Mouse (Mus musculus) limb, embryonic 13.5 days (tissue): ENCODE results near the gene Was. TPM values are rescaled to one million over a fixed set of nuclear protein-coding genes. Genes with fewer than 3 reads are reported as not detected.
"Not testable (repeated sequence)": the region's sequence is repeated elsewhere in the genome, so short reads cannot be mapped to it uniquely, and the experiment has no call there.

Experiments used
- ATAC-seq: fragments of 200-750 bp; cut with Nextera tagmentation; 2 replicates; pipeline ENCODE4 v1.8.0; 2017; ENCODE audit warnings: low read depth, moderate number of reproducible peaks, moderate TSS enrichment; ENCODE audit not compliant: low FRiP score
- H3K27ac ChIP-seq: fragments of 300-500 bp; sonication (generic); 2 replicates; pipeline ENCODE4 v1.5.1; 2015; ENCODE audit warnings: inconsistent platforms, mild to moderate bottlenecking, moderate library complexity
- H3K27me3 ChIP-seq: fragments of 300-500 bp; sonication (generic); 2 replicates; pipeline ENCODE4 v1.6.1; 2015; ENCODE audit warnings: mild to moderate bottlenecking, inconsistent platforms
- H3K36me3 ChIP-seq: fragments of 300-500 bp; sonication (generic); 2 replicates; pipeline ENCODE4 v1.6.1; 2015; ENCODE audit warnings: inconsistent platforms, mild to moderate bottlenecking, moderate library complexity
- H3K4me1 ChIP-seq: fragments of 300-500 bp; sonication (generic); 2 replicates; pipeline ENCODE4 v1.6.1; 2015; ENCODE audit warnings: inconsistent platforms
- H3K4me2 ChIP-seq: fragments of 300-500 bp; sonication (generic); replicated peaks from 2 replicates; pipeline ENCODE4 v1.6.1; 2015; ENCODE audit warnings: inconsistent platforms, mild to moderate bottlenecking, moderate library complexity
- H3K4me3 ChIP-seq: fragments of 300-500 bp; sonication (generic); 2 replicates; pipeline ENCODE4 v1.5.1; 2015; ENCODE audit warnings: moderate library complexity, mild to moderate bottlenecking, inconsistent platforms
- H3K9ac ChIP-seq: fragments of 300-500 bp; sonication (generic); 2 replicates; pipeline ENCODE4 v1.6.1; 2015; ENCODE audit warnings: mild to moderate bottlenecking, inconsistent platforms
- H3K9me3 ChIP-seq: fragments of 300-500 bp; sonication (generic); 2 replicates; pipeline ENCODE4 v1.6.1; 2016; ENCODE audit warnings: inconsistent platforms
- WGBS: fragments of 180-500 bp; shearing (Covaris S2); methylation state at CpG from one replicate; pipeline ENCODE4 v1.1.7; 2015; 5-methylcytosine and 5-hydroxymethylcytosine counted together
- polyA plus RNA-seq: library from polyadenylated mRNA; unstranded; fragments of >200 nt; fragmentation: Nextera tagmentation; extraction: Ambion mirVana; gene quantifications from 2 replicates; pipeline ENCODE4 v1.2.1, GENCODE M21; 2015

Was gene
- polyA plus RNA-seq, 1 experiment from 2014 or later: 0.15 TPM

- not testable (repeated sequence) for H3K4me3 ChIP-seq, H3K9ac ChIP-seq, H3K4me2 ChIP-seq, H3K36me3 ChIP-seq, ATAC-seq, H3K4me1 ChIP-seq, H3K9me3 ChIP-seq, H3K27me3 ChIP-seq, H3K27ac ChIP-seq
- WGBS: 85% methylated on average over 8 of the region's 8 CpGs
These were observed 39.1 kb downstream of the Was start for GRCm38 (mm10) chrX:8051044-8051781.

- Histone ChIP-seq H3K27ac (no peak overlapping the region), H3K4me3 (no peak overlapping the region), H3K4me2 (no peak overlapping the region), H3K4me1 (no peaks in the 10 kb centered on the region), H3K9ac (no peak overlapping the region), H3K9me3 (no peaks in the 10 kb centered on the region), H3K36me3 (no peaks in the 10 kb centered on the region), H3K27me3 (no peaks in the 10 kb centered on the region)
- WGBS: 57% methylated on average over 1 of the region's 1 CpGs
- ATAC-seq: no peak
These were observed 57.3 kb downstream of the Was start for GRCm38 (mm10) chrX:8033009-8033408.

Other genes starting within 250 kb of the Was start
- gene Otud5, start 249.1 kb downstream of the Was start, polyA plus RNA-seq: 45.4 and 49.8 TPM in 2 replicates
- 4.1 and 4.8 TPM in 2 replicates for gene Pim2, start 212.2 kb downstream of the Was start, polyA plus RNA-seq
- gene Slc35a2, start 206.5 kb downstream of the Was start, polyA plus RNA-seq: 45.2 and 50.2 TPM in 2 replicates
- gene Pqbp1, start 191.2 kb downstream of the Was start, polyA plus RNA-seq: 138 and 149 TPM in 2 replicates
- gene Timm17b, start 191.1 kb downstream of the Was start, polyA plus RNA-seq: 179 and 181 TPM in 2 replicates
- not detected in 2 replicates for gene Gm10491, start 182.7 kb downstream of the Was start, polyA plus RNA-seq
- gene Gm10490, start 181.0 kb downstream of the Was start, polyA plus RNA-seq: not detected in 2 replicates
- 0.89 and 0.94 TPM in 2 replicates for gene Pcsk1n, start 170.7 kb downstream of the Was start, polyA plus RNA-seq
- gene Eras, start 161.9 kb downstream of the Was start, polyA plus RNA-seq: not detected in 2 replicates
- 39.3 and 42.2 TPM in 2 replicates for gene Hdac6, start 142.6 kb downstream of the Was start, polyA plus RNA-seq
- gene Gata1, start 112.4 kb downstream of the Was start, polyA plus RNA-seq: 1.1 and 1.9 TPM in 2 replicates
- not detected in 2 replicates for gene Glod5, start 72.0 kb downstream of the Was start, polyA plus RNA-seq
- 67.8 and 69.3 TPM in 2 replicates for gene Suv39h1, start 15.7 kb downstream of the Was start, polyA plus RNA-seq
- gene Wdr13, start 42.4 kb upstream of the Was start, polyA plus RNA-seq: 20.1 TPM in 2 replicates
- 482 and 551 TPM in 2 replicates for gene Rbm3, start 55.4 kb upstream of the Was start, polyA plus RNA-seq
- gene Tbc1d25, start 85.7 kb upstream of the Was start, polyA plus RNA-seq: 14.7 and 15.0 TPM in 2 replicates
- 25.2 and 29.1 TPM in 2 replicates for gene Ebp, start 103.0 kb upstream of the Was start, polyA plus RNA-seq
- gene Porcn, start 116.0 kb upstream of the Was start, polyA plus RNA-seq: 13.2 TPM in 2 replicates
- 46.3 and 49.0 TPM in 2 replicates for gene Ftsj1, start 161.9 kb upstream of the Was start, polyA plus RNA-seq
- 0.93 and 1.0 TPM in 2 replicates for gene Slc38a5, start 180.6 kb upstream of the Was start, polyA plus RNA-seq
- not detected in 2 replicates for gene Ssxb10, start 236.9 kb upstream of the Was start, polyA plus RNA-seq